Mouse (Mus musculus): ENCODE data around the gene Abca8b.
"Not testable (repeated sequence)": the region's sequence is repeated elsewhere in the genome, so short reads cannot be mapped to it uniquely, and the experiment has no call there.

The Abca8b gene

DNA sequence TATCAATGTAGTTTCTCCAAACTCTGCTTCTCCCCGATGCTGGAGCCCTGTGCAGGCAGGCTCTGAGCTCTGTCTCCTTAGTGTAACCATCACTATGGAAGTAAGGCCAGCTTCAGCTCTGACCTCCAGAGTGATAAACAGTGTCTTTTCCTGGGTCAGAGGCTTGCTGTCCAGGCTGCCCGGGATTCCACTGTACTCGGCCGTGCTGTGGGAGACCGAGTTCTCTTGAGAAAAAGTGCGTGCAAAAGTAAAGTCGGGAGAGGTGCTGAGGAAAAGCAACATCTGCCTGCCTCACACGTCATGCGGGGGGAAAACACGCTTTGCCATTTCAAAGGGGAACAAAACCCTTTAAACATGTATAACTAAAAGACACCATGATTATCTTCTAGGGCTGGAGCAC is 79.0 kb downstream of the Abca8b start:
- in situ Hi-C loops (cut with MboI, MseI) = no loop called here

DNA sequence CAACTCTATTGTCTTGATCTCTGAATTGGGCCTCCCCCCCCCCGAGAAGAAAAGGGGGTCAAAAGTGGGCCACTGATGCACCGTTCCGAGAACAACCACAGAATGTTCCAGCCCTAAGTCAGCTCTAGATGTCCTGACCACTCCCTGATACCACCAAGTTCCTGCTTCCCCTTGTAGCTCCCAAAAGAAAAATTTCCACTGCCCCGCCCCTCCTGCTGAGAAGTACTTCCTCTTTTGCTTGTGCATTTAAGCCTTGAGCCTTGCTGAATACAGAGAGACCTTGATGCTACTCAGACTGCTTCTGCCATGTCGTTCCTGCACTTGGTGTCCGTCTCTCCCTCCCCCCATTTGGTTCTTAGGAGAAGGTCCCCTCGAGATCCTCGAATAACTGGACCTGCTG is 82.5 kb downstream of the Abca8b start:
- in situ Hi-C loops (cut with MboI, MseI) = not testable (repeated sequence)

GRCm38 (mm10) chr11:109912118-109912517 is 83.5 kb downstream of the Abca8b start:
- in situ Hi-C loops (cut with MboI, MseI) = not testable (repeated sequence)

GRCm38 (mm10) chr11:109909801-109910200 is 85.8 kb downstream of the Abca8b start:
- in situ Hi-C loops (cut with MboI, MseI) = no loop called here

DNA sequence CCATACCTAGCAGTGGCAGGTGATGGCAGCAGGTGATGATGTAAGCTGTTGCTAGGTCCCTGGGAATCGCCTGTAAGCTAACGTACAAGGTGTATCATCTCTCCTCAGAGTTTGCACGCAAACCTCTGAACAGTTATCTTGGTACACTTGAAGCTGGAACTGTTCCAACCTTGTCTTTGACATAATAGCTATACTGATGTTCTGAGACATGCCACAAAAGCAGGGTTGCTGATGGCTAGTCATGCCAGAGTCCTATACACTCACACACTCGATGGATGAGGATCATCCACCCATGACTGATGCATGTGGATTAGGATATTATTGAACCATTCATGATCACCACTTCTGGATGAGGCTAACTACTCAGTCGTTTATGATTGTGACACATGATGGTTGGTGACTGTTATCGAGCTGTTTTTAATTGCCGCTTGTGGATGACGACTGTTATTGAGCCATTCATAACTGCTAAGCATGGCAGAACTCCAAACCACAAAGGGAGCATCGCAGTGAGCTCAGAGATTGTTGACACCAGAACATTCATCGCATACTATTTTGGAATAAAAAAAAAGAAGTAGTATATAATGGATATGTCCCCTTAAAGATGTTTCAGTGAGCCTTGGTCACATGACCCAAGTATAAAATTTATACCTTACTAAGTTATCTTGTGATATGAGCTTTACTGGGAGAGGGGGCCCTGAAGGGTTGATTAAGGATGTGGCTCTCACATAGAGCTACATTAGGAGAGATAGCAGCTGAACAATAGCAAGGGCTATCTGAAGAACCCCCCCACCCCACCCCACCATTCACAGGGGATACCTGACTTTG is 87.2 kb downstream of the Abca8b start:
- in situ Hi-C loops (cut with MboI, MseI) = no loop called here

- in situ Hi-C loops (cut with MboI, MseI) = no loop called here
Measured at GRCm38 (mm10) chr11:109907508-109907907, 88.1 kb downstream of the Abca8b start.

GRCm38 (mm10) chr11:109902616-109903598 is 92.7 kb downstream of the Abca8b start:
- in situ Hi-C loops (cut with MboI, MseI) = no loop called here

GRCm38 (mm10) chr11:109900491-109901241 is 95.0 kb downstream of the Abca8b start:
- in situ Hi-C loops (cut with MboI, MseI) = no loop called here

DNA sequence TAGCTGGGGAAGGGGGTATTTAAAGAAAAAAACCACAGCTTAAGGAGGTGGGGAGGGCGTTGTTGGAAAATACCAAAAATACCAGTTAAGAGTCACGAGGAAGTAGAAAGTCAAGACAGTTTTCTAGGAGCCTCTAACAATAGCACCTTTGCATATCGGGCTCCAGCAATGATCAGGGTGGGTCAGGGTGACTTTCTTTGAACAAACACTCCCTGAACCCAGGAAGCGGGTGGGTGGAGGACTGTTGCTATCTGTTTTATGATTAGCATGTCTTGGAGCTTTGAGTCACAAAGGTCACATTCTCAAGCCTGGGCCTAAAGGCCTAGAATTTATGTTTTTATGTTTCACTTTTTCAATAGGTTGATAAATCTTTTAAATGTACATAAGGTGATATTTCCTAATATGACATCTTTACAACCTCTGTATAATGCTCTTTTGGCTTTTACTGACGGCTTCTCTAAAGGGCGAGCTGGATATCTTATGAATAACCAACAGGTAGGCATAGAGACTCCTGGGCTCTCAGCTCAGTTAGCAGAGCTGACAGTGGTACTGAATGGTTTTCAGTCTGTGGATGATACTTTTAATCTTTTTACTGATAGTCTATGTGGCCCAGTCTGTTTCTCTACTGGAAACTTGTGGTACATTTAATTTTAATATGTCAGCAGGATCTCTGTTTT is 96.7 kb downstream of the Abca8b start:
- in situ Hi-C loops (cut with MboI, MseI) = loop anchor here in 1 of 2 experiments (10.0 kb wide), 1 partner anchor 616 kb away; no protein-coding TSS in a partner anchor

- in situ Hi-C loops (cut with MboI, MseI) = loop anchor here in 1 of 2 experiments (10.0 kb wide), 1 partner anchor 619 kb away; no protein-coding TSS in a partner anchor
Measured at GRCm38 (mm10) chr11:109895952-109896530, 99.6 kb downstream of the Abca8b start.

GRCm38 (mm10) chr11:109895496-109895895 is 100.1 kb downstream of the Abca8b start:
- in situ Hi-C loops (cut with MboI, MseI) = loop anchor here in 1 of 2 experiments (10.0 kb wide), 1 partner anchor 619 kb away; no protein-coding TSS in a partner anchor

DNA sequence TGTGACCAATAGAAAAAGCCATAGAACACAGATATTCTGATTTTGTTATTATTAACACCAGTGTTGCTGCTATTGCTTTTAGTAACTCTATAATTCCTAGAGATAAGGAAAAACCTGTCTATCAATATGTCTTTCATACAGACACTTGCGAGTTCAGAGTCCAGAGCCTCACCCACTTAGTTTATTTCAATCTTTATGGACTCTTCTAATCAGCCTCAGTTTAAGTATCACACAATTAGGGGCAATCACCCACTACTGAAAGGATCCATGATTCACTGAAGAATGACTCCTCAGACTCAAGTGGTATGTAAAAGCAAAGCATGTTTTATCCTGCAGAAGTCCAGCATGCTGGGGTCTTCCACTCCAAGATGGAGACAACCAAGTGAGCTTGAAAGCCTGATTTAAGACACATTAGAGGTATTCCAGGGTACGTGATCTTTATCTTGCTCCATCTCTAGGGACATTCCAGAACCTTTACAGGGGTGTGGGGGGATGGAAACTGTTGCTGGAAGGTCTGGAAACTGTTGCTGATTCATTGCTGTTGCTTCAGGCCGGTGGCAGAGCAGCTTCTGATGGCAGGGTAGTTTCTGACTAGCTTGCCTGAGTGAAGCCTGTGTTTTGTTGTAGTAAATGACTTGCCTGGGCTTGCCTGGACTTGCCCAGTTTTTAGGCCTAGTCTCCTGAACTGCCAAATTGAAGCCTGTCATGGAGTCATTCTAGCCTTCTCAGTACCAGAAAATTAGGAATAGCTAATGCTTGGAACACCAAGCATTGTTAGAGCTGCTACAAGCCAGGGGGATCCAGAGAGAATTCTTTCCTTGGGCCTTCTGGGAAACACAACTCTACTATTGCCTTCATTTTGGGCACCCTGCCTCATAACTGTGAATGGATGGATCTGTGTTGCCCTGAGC is 101.5 kb downstream of the Abca8b start:
- in situ Hi-C loops (cut with MboI, MseI) = loop anchor here in 1 of 2 experiments (10.0 kb wide), 1 partner anchor 621 kb away; no protein-coding TSS in a partner anchor

- in situ Hi-C loops (cut with MboI, MseI) = loop anchor here in 1 of 2 experiments (10.0 kb wide), 1 partner anchor 623 kb away; no protein-coding TSS in a partner anchor
Measured at GRCm38 (mm10) chr11:109891989-109892386, 103.7 kb downstream of the Abca8b start.

- in situ Hi-C loops (cut with MboI, MseI) = loop anchor here in 1 of 2 experiments (10.0 kb wide), 1 partner anchor 623 kb away; no protein-coding TSS in a partner anchor
Measured at GRCm38 (mm10) chr11:109891371-109891988, 104.2 kb downstream of the Abca8b start.

DNA sequence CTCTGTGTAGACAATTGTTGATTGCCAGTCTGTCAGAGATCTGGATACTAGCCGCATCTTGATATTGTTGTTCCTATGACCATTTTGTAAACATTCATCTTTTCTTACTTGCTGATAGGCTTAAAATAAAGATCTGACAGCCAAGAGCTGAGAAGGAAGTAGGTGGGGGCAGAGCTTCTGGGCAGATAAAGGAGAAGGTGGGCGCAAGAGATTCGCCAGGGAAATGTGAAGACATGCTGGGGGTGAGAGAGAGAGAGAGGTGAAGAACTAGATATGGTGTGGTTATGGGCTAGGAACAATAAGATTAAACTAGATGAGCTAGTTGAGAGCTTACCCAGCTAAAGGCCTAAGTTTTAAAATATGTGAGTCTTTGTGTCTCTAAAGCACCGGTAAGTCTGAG is 106.0 kb downstream of the Abca8b start:
- in situ Hi-C loops (cut with MboI, MseI) = no loop called here

- in situ Hi-C loops (cut with MboI, MseI) = no loop called here
Measured at GRCm38 (mm10) chr11:109886757-109887156, 108.9 kb downstream of the Abca8b start.

DNA sequence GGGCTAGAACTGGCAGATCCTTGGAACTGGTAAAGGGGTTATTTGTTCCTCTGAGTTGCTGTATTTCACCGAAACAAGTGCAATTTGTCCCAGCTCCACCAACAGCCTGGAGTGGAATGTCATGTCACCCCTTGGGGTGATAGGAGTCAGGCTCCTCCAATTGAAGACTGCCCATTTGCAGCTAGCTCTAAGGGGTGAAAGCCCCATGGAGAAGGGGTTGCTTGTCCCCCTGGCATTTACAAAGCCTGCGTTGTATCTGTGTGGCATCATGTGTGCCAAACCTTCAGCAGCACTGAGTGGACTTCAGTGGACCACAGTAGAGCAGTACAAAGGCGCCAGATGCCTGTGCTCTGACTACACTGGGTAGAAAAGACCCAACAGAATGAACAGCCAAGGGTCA is 110.1 kb downstream of the Abca8b start:
- in situ Hi-C loops (cut with MboI, MseI) = no loop called here

GRCm38 (mm10) chr11:109884801-109885200 is 110.8 kb downstream of the Abca8b start:
- in situ Hi-C loops (cut with MboI, MseI) = no loop called here
